Mouse (Mus musculus) WW6 (cell line): ENCODE results near the gene Lrtm2.
"Not testable (repeated sequence)": the region's sequence is repeated elsewhere in the genome, so short reads cannot be mapped to it uniquely, and the experiment has no call there.

ENCODE experiments used
- DNase-seq: peaks from one replicate; pipeline ENCODE4 v3.0.0-alpha.2; 2013; ENCODE audit warnings: low read depth, low spot score

Gene Lrtm2

DNA sequence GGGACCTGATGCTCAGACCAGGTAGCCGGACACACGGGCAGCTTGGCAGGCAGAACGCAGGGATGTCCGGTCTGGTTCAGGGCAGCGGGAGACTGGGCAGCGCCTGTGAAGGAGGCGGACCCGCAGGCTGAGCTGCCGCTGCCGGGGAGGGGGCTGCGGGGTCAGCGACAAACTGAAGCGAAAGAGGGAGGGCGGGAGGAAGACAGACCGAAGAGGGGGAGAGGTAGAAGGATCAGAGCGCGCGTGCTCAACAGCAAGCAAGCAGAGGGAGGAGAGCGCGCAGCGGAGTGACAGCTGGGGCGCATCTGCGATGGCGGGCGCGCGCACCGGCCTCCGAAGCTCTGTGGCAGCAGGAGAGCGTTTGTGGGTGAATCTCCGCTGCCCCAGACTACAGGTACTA is at the start of gene Lrtm2:
Gene Lrtm2 (minus strand): TSS at position 261 of the 400 bp plus-strand sequence.
- DNase-seq = no peak

- DNase-seq = no peak
Measured at GRCm38 (mm10) chr6:119378631-119379030, 48.1 kb upstream of the Lrtm2 start.

DNA sequence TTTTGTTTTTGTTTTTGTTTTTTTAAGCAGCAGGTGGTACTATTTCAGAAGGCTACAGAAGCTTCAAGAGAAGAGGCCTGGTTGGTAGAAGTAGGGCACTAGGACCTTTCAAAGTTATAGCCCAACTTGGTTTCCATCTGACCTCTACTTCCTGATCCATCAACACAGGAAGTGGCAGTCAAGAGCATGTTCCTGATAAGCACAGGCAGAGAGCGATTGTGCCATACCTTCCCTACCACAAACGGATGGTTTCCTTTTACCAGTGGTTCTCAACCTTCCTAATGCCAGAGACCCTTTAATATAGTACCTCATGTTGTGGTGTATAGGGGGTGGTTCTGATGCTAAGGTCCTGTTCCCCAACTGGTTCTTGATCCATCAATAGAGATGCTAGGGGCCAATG is 47.0 kb upstream of the Lrtm2 start:
- DNase-seq = no peak

DNA sequence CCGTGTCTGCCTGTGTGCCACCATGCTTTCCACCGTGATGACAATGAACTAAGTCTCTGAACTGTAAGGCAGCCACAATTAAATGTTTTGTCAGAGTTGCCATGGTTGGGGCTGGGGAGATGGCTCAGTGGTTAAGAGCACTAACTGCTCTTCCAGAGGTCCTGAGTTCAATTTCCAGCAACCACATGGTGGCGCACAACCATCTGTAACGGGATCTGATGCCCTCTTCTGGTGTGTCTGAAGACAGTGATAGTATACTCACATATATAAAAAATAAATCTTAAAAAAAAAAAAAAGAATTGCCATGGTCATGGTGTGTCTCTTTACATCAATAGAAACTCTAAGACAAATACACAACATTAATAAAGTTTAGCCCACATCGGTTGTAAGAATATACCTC is 44.5 kb upstream of the Lrtm2 start:
- DNase-seq = no peak

DNA sequence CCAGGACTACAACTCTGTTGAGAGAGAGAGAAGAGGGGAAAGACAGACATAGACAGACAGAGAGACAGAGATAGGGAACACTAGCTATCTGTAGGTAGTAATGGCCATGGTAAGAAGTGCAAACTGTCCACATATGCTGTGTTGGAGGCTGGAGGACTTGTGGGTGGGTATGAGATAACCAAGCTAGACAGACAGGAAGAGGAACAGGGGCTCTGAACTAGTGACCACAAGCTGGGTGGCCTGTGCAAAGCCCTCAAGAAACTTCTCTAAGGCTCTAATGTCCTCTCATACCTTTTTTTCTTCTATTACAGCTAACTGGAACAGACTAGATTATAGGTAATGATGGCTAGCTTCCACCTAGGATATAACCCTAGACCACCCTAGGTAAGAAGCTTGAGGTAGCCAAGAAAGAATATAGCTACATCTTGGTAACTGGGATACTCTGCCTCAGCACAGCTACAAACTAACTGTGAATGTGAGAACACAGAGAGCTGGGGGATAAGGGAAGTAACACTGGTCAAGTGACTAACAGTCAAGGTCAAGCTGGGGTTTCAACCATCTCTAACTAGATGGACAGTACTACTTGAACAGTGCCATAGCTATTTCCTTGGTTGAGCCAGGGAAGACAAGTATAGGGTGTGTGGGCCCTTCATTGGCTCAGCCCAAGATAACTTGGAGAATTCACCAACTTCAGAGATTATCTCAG is 42.6 kb upstream of the Lrtm2 start:
- no peak for DNase-seq

- no peak for DNase-seq
Measured at GRCm38 (mm10) chr6:119372237-119372636, 41.7 kb upstream of the Lrtm2 start.

GRCm38 (mm10) chr6:119371624-119372023 is 41.1 kb upstream of the Lrtm2 start:
- no peak for DNase-seq

DNA sequence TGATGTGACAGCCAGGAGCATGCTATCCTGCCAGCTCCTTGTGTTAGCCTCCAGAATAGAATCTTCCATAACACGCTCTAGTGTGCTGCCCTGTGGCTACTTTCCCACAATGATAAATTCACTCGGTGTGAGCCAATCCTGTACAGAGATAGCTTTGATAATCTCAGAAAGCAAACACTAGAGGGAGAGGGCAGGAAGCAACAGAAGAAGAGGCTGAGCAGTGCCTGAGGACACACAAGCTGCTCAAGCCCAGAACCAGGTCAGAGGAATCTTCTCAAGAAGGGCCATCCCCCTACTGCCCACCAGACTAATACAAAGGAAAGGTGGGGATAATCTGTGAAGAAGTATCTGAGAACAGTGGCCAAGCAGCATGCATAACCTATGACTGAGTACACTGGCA is 36.8 kb upstream of the Lrtm2 start:
- no peak for DNase-seq

DNA sequence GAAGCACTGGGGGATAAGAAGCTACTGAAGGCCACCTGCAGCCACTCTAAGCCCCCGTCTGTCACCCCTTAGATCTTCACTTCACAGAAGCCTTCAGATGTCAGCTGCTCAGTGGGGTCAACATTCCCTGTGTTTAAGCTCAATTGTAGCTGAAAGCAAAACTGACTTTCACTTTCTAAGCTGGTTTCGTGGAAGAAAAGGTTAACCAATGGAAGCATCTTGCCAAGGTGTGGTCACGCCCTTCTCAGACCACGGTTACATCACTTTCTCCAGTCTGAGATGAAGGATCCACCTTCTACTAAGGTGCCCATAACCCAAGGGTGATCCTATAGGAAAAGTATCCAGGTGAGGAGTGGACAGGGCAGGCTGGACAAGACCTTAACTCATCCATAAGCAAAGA is 36.2 kb upstream of the Lrtm2 start:
- not testable (repeated sequence) for DNase-seq

- DNase-seq = no peak
Measured at GRCm38 (mm10) chr6:119363593-119363992, 33.0 kb upstream of the Lrtm2 start.

DNA sequence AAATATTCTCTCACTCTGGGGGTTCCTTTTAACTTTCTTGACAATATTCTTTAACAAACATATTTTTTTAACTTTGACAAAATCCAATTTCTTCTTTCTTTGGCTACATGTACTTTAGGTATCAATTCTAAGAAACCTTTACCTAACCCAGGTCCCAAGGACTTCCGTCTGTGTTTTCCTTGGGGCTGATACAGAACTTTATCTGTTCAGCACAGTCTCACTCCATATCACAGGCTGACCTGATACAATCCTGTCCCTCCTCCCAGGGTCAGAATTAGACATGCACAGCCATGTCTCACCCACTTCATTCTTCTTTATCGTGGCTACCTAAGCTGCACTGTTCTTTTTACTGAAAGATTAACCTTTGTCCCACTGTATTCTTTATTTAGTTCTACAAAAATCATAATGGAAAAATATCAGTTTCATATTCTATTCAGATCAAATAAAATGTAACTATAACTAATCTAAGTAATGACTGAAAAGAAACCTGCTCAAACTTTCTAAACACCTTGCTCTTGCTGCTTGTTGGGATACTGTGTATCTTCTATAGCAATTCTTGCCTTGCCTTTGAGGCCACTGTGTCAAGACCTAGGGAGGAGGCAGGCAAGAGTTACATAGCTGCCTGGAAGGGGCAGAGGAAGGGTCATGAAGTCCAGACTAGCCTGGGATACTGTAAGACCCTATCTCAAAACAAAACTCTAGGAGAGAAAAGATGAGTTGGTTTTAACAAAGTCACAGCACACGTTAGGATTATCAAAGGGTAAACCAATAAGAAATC is 30.5 kb upstream of the Lrtm2 start:
- no peak for DNase-seq

DNA sequence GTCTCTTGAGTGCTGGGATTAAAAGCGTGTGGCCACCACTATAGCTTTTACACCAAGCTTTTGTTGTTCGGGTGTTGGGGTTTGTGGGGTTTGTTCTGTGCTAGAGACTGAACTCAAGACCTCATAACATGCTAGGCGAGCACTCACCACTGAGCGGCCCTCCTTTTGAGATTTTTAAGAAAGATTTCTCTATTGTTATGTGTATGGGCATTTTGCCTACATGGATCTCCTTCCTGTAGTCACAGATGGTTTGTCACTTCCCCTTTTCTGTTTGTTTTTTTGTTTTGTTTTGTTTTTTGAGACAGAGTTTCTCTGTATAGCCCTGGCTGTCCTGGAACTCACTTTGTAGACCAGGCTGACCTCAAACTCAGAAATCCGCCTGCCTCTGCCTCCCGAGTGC is 29.7 kb upstream of the Lrtm2 start:
- DNase-seq = not testable (repeated sequence)

GRCm38 (mm10) chr6:119358020-119358571 is 27.5 kb upstream of the Lrtm2 start:
- no peak for DNase-seq

DNA sequence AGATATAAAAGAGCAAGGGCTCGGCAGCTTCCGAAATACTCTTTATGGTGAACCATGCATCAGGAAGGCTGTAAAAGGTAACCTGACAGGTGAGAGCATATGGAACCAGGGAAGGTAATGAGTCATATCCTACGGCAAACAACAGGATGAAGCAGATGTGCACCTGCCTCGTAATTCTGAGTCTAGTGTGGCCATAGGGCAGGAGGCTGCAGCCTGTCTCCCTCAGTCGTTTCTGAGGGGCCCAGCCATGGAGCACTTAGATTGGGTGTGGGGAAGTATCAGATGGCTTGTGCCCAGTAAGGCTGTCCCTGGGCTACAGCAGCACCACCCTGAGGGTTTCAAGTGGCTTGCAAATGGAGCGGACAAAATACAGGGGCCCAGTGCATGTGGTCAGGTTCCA is 21.9 kb upstream of the Lrtm2 start:
- no peak for DNase-seq

GRCm38 (mm10) chr6:119351656-119352055 is 21.1 kb upstream of the Lrtm2 start:
- no peak for DNase-seq

DNA sequence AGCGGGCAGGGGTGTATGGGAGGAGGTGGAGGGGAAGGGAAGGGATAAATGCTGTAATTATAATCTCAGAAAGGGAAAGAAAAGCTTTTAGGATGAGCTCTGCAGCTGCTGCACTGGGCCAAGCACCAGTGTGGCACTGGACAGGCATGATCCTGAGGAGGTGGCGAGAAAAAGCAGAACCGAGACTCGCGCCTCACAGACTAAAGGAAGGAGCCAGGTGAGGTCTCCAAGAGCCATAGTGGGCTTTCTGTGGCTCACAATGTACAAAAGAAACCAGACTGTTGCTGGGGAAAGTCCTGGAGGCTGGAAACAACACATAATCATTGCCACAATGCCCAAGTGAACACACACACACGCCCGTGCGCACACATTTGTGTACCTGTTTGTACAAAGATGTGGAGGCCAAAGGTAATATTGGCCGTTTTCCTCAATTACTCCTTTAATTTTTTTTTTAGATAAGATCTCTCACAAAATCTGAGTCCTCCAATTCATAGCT is 20.2 kb upstream of the Lrtm2 start:
- DNase-seq = no peak

- peak; percentile 46 for DNase-seq
Measured at GRCm38 (mm10) chr6:119348234-119348633, 17.7 kb upstream of the Lrtm2 start.

GRCm38 (mm10) chr6:119347813-119348212 is 17.2 kb upstream of the Lrtm2 start:
- DNase-seq = no peak

- DNase-seq = no peak
Measured at GRCm38 (mm10) chr6:119346257-119346656, 15.7 kb upstream of the Lrtm2 start.

DNA sequence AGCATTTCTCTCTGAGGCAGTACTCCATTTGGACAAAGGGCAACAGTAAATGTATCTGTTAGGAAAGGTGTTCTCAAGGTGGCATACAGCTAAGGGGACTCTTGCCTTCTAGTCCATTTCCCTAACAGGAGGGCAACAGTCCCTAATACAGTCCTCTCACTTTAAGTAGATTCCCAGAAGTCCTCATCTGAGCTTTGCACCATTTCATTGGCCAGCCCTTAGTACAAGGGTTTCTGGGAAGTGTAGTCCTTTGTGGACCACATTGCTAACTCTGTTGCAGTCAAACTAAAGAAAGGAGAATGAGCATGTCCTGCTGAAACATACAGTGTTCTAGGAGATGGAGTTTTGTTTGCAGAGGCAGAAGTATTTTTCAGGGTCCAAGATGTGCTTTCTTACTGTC is 10.8 kb upstream of the Lrtm2 start:
- no peak for DNase-seq

GRCm38 (mm10) chr6:119338121-119338912 is 7.8 kb upstream of the Lrtm2 start:
- DNase-seq = no peak

DNA sequence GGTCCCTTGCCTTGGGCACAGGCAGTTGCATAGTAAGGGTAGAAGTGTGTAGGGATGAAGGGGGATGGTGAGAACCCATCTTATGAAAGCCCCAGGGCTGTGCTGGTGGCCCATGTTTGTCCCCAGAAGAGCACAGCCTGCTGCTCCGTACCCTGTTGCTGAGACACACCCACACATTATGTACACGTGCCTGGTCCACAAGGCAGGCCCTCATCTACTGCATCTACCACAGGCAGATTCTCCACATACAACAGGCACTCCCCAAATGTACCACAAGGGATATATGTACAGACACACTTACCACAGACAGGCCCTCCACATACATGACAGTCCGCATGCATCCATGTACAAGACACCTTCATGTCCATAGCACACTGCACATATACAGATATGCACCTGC is 6.7 kb upstream of the Lrtm2 start:
- no peak for DNase-seq
